Mouse (Mus musculus) olfactory bulb, adult 2 months (tissue): ENCODE results near the gene Rbm8a. TPM values are rescaled to one million over a fixed set of nuclear protein-coding genes. Genes with fewer than 3 reads are reported as not detected.
"Not testable (repeated sequence)": the region's sequence is repeated elsewhere in the genome, so short reads cannot be mapped to it uniquely, and the experiment has no call there.

Source experiments
- H3K27ac ChIP-seq: fragments of 200-500 bp; 2 replicates; pipeline ENCODE4 v1.5.1; 2012; ENCODE audit warnings: low read depth, low read length; ENCODE audit not compliant: insufficient read depth
- H3K4me1 ChIP-seq: fragments of 200-500 bp; 2 replicates; pipeline ENCODE4 v1.6.1; 2012; ENCODE audit warnings: low read length; ENCODE audit not compliant: control insufficient read depth, insufficient read depth
- H3K4me3 ChIP-seq: fragments of 200-500 bp; 2 replicates; pipeline ENCODE4 v1.5.1; 2012; ENCODE audit warnings: mild to moderate bottlenecking, low read depth, low read length, moderate library complexity; ENCODE audit not compliant: insufficient read depth
- CTCF ChIP-seq: fragments of 200-500 bp; IDR thresholded peaks from 2 replicates; pipeline ENCODE4 v1.5.1; 2012; ENCODE audit warnings: low read depth, mild to moderate bottlenecking, low read length, moderate library complexity; ENCODE audit not compliant: insufficient read depth
- POLR2A ChIP-seq: fragments of 200-500 bp; IDR thresholded peaks from 2 replicates; pipeline ENCODE4 v1.6.1; 2012; ENCODE audit warnings: mild to moderate bottlenecking, low read depth, low read length, moderate library complexity; ENCODE audit not compliant: insufficient read depth
- WGBS: fragments of 180-500 bp; shearing (Covaris S2); methylation state at CpG from one replicate; pipeline ENCODE4 v1.1.7; 2018; 5-methylcytosine and 5-hydroxymethylcytosine counted together
- polyA plus RNA-seq: library from polyadenylated mRNA; stranded (reverse); fragments of >200 nt; gene quantifications from 2 replicates; pipeline ENCODE4 v1.2.4, GENCODE M21; 2012; ENCODE audit warnings: low replicate concordance; ENCODE audit not compliant: missing spikeins, insufficient read depth, insufficient read length

Gene Rbm8a
- polyA plus RNA-seq, 1 experiment: not detected

GRCm38 (mm10) chr3:96663432-96664239 lies 33.9 kb downstream of the Rbm8a start:
- 3% methylated on average over 18 of the region's 18 CpGs for WGBS
- Histone ChIP-seq H3K4me3 (peak overlapping the region; percentile 38), H3K27ac (peak overlapping the region; percentile 78), H3K4me1 (peaks cover 6% of the 10 kb centered on the region)
- TF ChIP-seq CTCF (peak; percentile 75), POLR2A (no peak)

DNA sequence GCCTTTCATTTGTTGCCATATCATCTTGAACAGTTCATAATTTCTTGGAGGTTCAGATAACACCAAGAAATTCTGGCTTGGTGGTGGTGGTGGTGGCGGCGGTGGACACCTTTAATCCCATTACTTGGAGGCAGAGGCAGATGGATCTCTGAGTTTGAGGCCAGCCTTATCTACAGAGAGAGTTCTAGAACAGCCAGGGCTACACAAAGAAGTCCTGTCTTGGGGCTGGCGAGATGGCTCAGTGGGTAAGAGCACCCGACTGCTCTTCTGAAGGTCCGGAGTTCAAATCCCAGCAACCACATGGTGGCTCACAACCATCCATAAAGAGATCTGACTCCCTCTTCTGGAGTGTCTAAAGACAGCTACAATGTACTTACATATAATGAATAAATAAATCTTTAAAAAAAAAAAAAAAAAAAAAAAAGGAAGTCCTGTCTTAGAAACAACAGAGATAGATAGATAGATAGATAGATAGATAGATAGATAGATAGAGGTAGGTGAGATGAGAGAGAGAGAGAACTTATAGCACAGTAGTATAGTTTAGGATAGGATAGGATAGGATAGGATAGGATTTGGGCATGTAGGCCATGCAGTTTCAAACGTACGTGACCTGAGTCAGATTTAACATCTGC lies 36.1 kb downstream of the Rbm8a start:
- H3K4me1 ChIP-seq, H3K27ac ChIP-seq, H3K4me3 ChIP-seq: not testable (repeated sequence)
- 91% methylated on average over 7 of the region's 7 CpGs for WGBS

- H3K27ac ChIP-seq: no peak overlapping the region
- peaks cover 6% of the 10 kb centered on the region for H3K4me1 ChIP-seq
- TF ChIP-seq POLR2A: no peak
- TF ChIP-seq CTCF: no peak
- no peak overlapping the region for H3K4me3 ChIP-seq
- WGBS: 94% methylated on average over 5 of the region's 5 CpGs
Measured at GRCm38 (mm10) chr3:96666916-96667315, 37.2 kb downstream of the Rbm8a start.

GRCm38 (mm10) chr3:96667316-96667715 lies 37.6 kb downstream of the Rbm8a start:
- Histone ChIP-seq H3K27ac (no peak overlapping the region), H3K4me1 (peaks cover 6% of the 10 kb centered on the region), H3K4me3 (no peak overlapping the region)
- no peak for TF ChIP-seq POLR2A
- TF ChIP-seq CTCF: no peak
- WGBS: 49% methylated on average over 1 of the region's 1 CpGs

- Histone ChIP-seq H3K27ac (no peak overlapping the region), H3K4me1 (peaks cover under 1% of the 10 kb centered on the region; the same call in 1 of the 2 replicates), H3K4me3 (no peak overlapping the region)
- WGBS: 95% methylated on average over 5 of the region's 5 CpGs
- TF ChIP-seq CTCF (no peak), POLR2A (no peak)
Measured at GRCm38 (mm10) chr3:96668424-96669067, 38.8 kb downstream of the Rbm8a start.

DNA sequence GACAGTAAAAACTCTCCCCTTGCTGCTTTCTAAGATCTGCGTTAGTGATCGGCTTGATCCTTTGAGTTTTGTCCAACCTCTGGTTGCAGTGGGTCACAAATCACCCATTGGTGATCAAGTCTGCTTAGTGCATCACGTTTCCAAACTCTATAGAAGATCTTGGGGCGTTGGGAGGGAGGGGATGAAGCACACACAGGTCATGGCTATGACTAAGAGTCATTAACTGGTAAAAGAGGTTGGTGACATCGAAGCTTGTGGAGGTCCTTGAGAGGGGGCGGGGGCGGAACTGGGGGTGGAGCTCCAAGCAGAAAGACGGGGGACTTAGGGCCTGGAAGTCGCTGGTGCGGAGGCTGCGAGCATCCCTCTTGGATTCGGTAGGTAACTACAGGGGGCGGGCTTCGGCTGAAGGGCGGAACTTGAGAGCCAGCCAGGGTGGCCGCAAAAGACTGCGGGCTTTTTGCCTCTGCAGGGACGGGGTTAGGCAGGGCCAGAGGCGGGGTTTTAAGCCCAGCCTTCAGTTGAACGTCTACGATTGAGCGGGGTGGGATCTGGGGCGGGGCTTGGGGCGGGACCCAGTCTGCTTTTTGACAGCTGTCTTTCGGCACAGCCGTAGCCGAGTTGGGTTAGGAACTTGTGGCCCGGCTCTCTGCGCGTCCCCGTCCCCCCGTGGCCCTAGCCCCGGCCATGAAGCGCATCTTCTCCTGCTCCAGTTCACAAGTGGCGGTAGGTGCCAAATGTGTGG lies 40.2 kb downstream of the Rbm8a start, which contains the start of gene Ankrd35:
Gene Ankrd35, plus strand, starts transcription at position 405 of the 742 bp plus-strand sequence.
- Histone ChIP-seq H3K4me3 (peak within 1 kb of the TSS; percentile 67), H3K27ac (no peak within 1 kb of the TSS), H3K4me1 (no peaks in the 10 kb centered on the region)
- WGBS: 4% methylated on average over 35 of the region's 35 CpGs
- TF ChIP-seq POLR2A (no peak), CTCF (no peak)

- WGBS: 97% methylated on average over 5 of the region's 5 CpGs
- Histone ChIP-seq H3K27ac (no peak overlapping the region), H3K4me1 (no peaks in the 10 kb centered on the region), H3K4me3 (no peak overlapping the region)
- TF ChIP-seq CTCF (no peak), POLR2A (no peak)
Measured at GRCm38 (mm10) chr3:96671519-96671918, 41.8 kb downstream of the Rbm8a start.

GRCm38 (mm10) chr3:96673514-96673913 lies 43.8 kb downstream of the Rbm8a start:
- Histone ChIP-seq H3K4me1 (0 out of 2 replicates have a peak, but pooled peaks cover 2% of the 10 kb centered on the region), H3K4me3 (no peak overlapping the region), H3K27ac (no peak overlapping the region)
- WGBS: 82% methylated on average over 4 of the region's 4 CpGs
- no peak for TF ChIP-seq POLR2A
- no peak for TF ChIP-seq CTCF
